Mouse (Mus musculus) left cerebral cortex, adult 8-10 months (tissue): ENCODE data around the gene Oaz1. TPM values are rescaled to one million over a fixed set of nuclear protein-coding genes. Genes with fewer than 3 reads are reported as not detected.
A peak's percentile ranks its signal among the peaks of the same experiment; 100 is the strongest.

Experiments
- DNase-seq, 2 experiments: peaks; one replicate each; pipeline ENCODE4 v3.0.0; 2022; ENCODE audit warnings: low spot score in 2 of 2
- total RNA-seq, 4 experiments: library from RNA; stranded (reverse); gene quantifications; 2 replicates each; pipeline ENCODE4 v1.2.4; 2022

Oaz1 gene
- total RNA-seq: 100 to 1,000 TPM; 505 to 586 (median 560) TPM

DNA sequence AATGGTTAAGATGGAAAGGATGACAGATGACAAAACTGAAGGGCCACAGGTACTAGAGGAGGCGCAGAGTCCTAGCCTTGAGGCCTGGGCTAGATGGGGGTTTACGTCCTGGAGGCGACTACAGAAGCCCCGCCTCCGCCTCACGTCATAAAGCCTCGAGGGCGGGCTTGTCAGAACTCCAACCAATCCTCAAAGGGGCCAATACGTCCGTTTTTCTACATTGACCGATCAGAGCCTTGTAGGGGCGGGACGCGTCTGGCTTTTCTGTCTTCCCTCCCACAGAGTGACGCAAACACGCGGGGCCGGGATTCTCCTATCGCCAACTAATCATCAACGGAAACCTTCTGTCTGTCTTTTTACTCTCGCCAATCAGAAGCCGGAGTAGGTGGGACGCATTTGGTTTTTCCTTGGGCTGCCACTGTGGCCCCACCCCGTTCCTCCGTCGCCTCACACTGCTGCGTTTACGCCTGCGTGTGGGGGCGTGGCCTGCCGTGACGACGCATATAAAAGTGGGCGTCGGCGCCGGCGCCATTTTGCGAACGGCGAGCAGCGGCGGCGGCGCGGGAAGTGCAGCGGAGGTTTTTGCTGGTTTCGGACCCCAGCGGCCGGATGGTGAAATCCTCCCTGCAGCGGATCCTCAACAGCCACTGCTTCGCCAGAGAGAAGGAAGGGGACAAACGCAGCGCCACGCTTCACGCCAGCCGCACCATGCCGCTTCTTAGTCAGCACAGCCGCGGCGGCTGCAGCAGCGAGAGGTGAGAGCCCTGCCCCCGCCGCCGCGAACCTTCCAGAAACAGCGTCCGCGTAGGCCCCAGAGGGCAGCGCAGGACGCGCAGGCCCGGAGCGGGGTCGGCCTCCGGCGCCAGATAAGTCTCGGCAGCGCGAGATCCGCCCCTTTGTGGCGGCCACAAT is at the start of gene Oaz1:
Gene Oaz1, plus strand, starts transcription at position 506 of the 912 bp plus-strand sequence.
- DNase-seq: peak; percentile 96 to 100

DNA sequence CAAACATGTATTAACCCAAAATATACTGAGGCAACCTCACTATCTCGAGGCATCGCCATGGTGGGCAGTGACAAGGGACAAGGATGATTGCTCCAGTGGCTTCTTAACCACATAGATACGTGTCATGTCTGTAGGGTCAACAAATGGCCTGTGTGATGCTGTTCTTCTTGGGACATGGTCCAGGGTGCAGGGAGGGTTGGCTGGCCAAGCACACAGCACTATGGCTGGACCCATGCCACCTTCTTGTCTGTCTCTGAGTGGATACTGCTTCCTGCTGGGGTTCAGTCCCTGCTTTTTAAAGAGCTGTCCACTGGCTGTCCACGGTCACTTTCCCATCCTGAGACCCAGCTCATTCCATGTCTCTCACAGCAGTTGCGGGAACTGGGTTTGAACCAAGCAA is 49.3 kb upstream of the Oaz1 start:
- no peak for DNase-seq

DNA sequence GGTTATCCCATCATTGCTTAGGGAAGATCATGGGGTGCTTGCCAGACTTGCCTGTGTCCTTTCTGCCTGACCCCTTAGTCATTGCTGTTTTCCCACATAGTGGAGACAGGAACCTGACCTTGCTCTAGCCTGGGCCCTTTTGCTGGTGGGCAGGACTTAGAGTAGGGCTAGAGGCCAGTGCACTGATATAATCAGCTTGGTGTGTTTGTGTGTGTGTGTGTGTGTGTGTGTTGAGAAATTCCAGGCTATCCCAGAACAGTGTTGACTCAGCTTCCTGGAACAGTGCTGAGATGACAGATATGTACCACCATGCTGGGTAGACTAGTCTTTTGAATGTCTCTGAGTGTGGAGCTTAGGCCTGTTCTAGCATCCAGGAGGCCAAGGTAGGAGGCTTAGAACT is 46.9 kb upstream of the Oaz1 start:
- DNase-seq: no peak

DNA sequence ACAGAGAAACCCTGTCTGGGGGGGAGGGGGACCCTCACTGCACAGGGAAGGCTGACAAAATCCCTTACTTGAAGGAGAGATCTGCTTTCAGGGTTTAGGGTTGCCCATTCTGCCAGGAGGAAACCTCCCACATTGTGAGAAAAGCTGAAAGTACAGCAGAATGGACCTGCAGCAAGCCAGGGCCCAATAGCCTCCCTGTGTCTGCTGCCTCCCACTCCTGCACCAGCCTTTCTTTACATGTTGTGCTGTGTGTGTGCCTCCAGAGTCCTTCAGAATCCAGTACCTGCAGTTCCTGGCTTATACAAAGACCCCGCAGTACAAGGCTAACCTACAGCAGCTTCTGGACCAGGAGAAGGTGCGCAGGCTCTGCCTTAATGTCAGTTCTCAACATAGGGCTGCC is 42.2 kb upstream of the Oaz1 start:
- DNase-seq: no peak

DNA sequence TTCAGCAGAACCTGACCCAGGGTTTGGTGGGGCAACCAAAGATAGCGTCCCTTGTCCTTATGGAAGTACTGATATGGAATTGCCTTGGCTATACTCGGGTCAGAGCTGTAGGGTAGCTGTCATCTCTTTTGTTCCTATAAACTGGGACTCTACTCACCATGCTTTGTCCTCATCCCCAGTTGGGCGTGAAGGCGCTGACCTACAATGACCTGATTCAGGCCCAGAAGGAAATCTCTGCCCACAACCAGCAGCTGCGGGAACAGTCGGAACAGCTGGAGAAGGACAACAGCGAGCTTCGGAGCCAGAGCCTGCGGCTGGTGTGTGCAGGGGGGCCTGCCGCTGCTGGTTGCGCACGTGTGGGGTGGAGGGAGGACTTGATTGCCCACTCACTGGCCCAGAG is 41.6 kb upstream of the Oaz1 start:
- DNase-seq: no peak

DNA sequence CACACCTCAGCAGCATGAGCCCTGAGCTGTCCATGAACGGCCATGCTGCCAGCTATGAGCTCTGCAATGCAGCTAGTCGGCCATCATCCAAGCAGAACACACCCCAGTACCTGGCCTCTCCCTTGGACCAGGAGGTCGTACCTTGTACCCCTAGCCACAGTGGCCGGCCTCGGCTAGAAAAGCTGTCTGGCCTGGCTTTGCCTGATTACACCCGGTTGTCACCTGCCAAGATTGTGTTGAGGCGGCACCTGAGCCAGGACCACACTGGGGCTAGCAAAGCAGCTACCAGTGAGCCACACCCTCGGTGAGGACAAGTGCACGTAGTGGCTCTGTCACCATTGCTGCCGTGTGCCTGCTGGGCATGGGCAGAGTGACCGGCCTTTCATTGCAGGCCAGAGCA is 40.5 kb upstream of the Oaz1 start:
- no peak for DNase-seq

DNA sequence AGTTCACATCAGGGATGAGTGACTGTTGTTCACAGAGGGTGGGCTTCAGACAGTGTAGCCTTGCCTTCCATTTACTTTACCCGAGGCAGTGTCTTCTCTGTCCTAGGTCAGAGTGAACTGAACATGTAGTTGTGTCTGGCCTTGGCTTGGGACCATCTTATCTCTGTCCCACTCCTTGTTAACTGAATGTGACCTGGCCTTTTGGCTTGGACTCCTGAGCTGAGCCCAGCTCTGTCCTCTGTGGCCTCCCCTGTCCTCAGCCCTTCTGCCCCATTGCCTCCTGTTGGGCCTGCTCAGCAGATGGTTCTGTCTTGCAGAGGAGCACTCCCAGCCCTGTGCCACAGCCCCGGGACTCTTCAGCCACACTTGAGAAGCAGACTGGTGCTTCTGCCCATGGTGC is 38.9 kb upstream of the Oaz1 start:
- no peak for DNase-seq

DNA sequence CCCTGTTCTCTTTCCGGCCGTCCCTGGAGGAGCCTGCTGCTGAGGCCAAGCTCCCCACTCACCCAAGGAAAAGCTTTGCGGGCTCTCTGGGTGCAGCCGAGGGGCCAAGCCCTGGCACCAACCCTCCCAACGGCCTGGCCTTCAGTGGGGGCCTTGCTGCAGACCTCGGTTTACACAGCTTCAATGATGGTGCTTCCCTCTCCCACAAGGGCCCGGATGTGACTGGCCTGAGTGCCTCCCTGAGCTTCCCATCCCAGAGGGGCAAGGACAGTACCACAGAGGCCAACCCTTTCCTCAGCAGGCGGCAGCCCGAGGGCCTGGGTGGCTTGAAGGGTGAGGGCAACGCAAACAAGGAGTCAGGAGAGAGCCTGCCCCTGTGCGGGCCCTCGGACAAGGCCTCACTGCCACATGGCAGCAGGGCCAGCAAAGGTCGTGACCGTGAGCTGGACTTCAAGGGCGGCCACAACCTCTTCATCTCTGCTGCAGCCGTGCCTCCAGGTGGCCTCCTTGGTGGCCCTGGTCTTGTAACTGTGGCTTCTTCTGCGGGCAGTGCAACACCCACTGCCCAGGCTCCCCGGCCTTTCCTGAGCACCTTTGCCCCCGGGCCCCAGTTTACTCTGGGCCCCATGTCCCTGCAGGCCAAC is 35.6 kb upstream of the Oaz1 start:
- DNase-seq: no peak

DNA sequence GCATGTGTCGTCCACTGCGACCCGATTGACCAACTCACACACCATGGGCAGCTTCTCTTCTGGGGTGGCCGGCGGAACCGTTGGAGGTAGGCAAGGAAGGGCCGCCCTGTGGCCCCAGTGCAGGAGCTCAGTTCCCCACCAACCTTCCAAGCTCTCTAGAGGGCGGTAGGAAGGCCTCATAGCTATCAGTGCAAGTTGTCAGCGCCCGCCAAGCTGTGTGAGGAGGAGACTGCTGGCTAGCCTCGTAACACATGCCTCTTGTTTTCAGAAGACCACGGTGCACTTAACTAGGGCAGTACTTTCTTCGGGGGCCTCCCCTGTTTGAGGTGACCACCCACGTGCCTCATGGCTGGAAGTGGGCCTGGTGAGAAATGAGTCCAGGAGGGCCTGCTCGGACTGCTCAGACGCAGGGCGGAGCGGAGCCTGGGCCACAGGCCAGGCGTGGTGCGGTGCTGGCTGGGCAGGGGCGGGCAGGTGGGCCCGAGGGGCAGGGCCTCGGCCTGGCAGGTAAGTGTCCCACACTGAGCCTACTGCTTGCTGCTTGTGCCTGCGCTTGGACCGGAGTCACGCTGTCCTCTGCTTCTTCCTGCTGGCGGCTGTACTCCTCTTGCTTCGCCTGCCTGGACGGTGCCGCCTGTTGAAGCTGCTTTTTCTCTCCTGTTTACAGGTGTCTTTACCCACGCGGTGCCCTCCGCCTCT is 34.8 kb upstream of the Oaz1 start:
- DNase-seq: peak in 1 of 2 experiments; percentile 63

DNA sequence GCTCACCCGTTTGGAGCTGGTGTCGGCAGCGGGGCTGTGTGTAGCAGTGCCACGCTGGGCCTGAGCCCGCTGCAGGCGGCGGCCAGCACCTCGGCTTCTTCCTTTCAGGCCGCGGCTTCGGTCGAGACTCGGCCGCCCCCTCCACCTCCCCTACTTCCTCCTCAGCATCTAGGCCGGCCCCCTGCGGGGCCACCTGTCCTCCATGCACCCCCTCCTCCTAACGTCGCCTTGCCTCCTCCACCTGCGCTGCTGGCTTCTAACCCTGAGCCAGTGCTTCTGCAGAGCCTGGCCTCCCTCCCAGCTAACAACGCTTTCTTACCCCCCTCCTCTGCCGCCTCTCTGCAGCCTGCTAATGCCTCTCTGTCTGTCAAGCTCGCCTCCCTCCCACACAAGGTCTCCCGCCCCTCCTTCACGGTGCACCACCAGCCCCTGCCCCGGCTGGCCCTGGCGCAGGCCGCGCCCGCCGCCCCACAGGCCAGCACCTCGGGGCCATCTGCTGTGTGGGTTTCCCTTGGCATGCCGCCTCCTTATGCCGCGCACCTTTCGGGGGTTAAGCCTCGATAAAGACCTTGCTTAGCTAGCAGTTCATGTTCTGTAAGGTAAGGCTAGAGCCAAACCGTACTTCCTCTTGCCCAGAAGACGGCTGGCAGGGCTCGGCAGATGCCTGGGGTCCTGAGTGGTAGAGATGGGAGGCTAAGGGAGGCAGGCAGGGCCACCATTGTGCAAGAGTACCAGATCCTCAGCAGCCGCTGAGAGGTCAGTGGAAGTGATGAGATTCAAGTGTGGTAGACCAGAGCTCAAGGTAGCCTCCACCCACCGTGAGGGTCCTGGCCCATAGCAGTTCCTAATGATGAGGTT is 34.1 kb upstream of the Oaz1 start:
- DNase-seq: no peak

DNA sequence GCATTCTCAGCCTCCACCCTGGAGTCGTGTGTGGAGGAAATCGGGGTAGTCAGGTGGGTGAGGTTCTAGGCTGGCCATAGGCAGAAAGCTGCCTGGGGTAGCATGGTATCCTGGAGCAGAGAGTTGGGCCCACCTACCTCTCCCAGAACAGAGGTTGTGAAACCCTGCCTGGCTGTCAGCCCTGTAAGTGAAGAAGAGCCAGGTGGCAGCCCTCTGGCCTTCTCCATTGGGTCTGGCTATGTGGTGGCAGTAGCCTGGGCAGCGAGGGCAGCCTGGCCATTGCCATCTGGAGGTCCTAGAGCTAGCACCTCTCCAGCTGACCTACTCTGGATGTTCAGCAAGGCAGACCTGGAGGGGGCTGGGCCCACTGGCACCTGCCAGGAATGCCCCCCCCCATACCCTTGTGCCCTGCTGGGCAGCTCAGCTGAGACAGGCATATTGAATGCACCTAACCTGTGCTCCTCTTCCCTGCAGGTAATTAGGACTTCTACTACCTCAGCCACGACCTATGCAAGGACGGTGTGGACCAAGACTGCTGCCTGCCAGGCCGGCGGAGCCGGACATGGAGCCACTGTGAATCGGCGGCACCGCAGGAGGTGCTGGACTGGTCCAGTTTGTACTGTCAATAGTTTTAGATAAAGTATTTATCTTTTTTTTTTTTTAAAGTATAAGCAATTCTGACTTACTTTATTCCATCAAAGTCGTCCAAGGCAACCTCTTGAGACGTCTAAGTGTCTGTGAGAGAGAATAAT is 33.2 kb upstream of the Oaz1 start:
- no peak for DNase-seq

DNA sequence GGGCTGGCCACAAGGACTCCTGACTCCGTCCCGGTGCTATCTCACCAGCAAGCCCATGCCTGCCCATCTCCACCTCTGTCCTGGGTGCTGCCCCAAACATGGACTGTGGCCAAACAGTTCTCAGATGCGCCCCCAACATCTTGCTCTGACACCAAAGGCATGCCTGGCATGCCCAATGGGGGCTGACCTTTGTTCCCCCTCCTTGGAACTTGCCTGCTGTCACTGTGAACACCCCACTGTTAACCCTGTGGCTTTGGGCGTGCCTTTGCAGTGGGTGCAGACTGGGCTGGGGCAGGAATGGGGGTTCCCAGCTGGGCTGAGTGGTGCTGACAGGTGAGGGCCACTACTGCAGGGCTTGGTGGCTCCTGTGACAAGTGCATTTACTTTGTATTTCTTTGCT is 32.7 kb upstream of the Oaz1 start:
- no peak for DNase-seq

DNA sequence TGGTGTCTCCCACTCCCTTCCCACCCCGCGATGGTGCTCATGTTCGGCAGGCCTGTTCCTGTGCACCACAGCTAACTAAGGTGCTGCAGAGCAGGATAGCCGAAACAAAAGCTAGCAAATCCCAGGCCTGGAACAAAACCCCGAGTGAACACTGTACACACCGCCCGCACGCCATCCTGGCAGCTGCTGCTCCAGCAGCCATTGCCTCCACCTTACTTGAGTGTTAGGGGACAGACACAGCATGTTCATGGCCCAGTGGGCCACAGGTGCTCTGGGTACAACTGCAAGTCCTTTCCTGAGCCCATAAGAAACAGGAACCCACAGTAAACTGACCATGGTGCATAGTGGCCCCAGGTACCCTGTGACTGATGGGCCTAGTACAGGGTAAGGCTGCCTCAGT is 31.7 kb upstream of the Oaz1 start:
- DNase-seq: no peak

DNA sequence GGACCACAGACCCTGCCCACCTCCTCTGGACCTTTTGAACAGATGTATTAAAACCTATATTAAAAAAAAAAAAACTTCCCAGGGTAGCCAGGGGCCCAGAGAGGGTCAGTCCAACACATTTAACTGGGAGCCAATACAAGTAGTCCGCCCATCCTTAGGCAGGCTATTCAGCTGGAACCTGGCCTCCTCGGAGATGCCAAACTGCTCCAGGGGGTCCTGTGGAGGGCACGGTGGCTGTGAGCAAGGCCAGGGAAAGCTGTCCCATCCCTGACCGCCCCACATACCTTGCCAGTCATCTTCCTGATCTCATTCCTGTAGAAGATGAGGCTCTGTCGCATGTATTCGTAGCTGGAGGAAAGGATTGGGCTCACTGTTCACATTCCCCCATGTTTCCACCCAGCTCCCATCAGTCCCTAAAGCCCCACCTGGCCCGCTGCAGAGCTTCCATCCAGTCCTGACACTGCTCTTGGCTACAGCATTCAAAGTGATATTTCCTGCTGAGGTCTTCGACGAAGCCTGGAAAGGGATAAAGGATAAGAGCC is 30.1 kb upstream of the Oaz1 start:
- no peak for DNase-seq

DNA sequence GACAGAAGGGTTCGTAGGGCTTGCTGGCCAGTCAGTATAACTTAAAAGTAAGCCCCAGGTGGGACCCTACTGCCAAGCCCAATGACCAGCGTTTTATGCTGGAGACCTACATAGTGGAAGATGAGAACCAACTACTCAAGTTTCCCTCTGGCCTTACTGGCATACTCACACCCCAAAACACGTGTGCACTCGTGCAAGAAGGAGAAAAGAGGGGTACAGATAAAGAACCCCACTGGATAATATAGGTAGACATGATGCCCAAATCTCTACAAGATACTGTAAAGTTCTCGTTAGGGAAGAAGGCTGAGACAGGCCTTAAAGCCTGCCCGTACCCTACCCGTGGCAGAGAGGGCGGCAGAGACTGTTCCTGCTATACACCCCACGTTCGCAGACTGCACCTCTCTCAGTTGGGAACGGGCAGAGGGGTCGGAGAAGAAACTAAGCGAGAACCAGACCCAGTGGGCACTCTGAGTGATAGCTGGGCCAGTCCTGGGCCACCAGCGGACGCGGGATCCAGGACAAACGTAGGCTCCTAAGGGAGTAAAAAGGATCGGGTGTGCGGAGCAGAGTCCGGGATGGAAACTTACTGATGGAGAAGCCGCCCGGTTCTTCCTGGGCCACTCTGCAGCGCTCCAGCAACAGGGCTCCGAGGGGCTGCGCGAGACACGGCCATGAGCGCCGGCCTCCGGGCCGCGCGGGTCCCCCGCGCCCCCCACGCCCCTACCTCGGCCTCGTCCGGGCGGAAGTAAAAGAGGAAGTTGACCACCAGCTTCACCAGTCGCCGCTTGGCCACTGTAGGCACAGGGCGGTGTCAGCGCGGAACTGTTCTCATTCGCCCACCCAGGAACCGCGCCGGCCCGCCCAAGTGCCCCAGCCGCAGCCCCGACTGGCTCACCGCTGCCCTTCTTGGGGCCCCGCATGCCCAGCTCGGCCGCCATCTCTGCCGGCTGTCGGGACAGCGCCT is 29.0 kb upstream of the Oaz1 start:
- DNase-seq: no peak

DNA sequence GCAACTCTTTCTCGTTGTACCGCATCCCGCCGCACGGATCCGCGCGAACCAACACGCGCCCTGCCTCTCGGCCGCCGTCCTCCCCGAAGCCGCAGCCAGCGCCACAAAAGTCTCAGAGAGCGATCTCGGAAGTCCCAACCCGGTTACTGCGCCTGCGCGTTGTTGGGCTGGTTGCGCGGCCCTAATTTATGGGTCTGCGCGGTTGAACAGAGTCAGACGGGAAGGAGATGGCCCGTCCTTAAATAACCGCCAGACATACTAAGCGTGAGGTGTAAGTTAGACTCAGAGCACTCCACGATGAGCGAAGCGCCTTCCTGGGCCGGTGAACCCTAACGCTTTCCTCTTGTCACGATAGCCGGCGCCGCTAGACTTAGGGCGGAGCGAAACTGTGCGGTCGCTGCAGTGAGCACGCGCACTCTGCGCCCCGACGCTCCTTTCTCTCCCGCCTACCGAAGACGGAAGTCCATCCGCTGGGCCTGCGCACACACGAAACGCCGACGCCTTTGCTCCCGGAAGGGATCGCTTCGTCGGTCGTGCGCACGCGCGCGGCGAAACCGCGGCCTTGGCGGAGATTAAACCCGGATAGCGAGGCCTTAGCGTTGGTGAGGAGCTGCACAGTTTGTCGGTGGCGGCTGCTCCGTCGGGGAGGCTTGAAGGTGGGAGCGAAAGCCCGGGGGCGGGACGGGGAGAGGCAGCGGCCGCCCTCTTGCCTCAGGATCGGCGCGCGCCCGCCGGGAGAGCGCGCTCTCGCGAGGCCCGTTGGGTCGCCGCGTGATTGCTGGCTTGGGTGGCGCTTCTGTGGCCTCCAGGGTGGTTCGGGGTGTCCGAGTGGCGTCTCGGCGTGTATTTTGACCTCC is 28.1 kb upstream of the Oaz1 start, which contains the start of the genes Sf3a2 and Plekhj1:
Gene Sf3a2, plus strand, starts transcription at position 49 of the 857 bp plus-strand sequence.
Gene Plekhj1, minus strand, starts transcription at position 477 of the 857 bp plus-strand sequence.
- DNase-seq: peak; percentile 94 to 97

DNA sequence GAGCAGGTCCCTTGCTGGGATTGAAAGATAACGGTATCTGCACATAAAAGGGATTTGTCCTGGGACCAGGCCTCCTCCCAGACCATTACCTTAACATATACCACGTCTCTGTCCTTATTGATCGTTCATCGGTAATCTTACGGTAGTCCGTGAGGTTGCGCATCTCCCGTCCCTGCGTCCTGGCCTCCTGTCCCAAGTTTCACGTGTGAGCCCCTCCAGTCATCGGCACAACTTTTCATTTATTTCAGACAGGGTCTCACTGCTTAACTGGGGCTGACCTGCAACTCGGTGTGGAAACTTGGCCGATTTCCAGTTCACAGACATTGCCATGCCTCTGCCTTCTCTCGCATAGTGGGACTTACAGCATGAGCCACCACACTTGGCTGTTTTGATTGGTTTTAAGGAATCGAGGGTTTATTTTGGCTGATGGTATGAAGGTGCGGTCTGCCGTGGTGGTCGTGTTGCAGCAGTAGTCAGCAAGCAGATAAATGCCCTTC is 27.3 kb upstream of the Oaz1 start:
- DNase-seq: no peak
